Mouse (Mus musculus): Measurements from ENCODE around the gene Cfb.

Gene Cfb

DNA sequence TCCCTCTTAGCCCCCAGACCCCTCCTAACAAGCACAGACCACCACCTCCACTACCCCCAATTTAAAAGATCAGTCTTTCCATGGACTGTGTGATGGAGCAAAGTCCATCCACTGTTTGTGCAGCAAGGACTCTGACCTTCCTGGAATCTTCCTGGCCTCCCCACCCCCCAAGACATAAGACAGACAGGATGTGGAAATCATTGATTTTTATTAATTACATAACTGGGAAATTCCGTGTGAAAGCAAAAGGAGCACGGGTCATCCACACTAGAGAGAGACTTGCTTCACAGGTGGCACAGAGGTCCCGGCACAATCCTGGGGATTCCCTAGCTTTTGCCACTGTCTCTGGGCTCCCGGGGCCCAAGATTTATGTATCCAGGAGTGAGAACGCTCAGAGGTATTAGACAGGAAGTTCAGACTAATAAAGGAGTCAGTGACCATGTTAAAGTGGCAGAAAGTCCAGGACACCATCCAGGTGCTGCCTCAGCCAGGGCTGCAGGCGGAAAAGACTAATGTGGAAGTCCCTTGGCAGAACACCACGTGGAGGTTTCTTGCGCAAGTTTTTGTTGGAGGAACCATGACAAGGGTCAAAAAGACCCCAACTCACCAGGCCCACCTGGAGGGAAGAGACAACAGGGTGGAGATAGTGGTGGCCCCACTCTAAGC is at the start of gene Cfb:
Gene Cfb (minus strand): TSS at position 103 of the 666 bp plus-strand sequence.
- TF ChIP-seq GATA4 (IDR thresholded peaks at IDR 0.05; ENCODE audit: insufficient replicate concordance, low read length): no peak; the same call in 1 of the 2 replicates

GRCm38 (mm10) chr17:34911945-34912351 is 49.6 kb upstream of the Cfb start:
- TF ChIP-seq GATA4 (IDR thresholded peaks at IDR 0.05; ENCODE audit: insufficient replicate concordance, low read length): no peak

DNA sequence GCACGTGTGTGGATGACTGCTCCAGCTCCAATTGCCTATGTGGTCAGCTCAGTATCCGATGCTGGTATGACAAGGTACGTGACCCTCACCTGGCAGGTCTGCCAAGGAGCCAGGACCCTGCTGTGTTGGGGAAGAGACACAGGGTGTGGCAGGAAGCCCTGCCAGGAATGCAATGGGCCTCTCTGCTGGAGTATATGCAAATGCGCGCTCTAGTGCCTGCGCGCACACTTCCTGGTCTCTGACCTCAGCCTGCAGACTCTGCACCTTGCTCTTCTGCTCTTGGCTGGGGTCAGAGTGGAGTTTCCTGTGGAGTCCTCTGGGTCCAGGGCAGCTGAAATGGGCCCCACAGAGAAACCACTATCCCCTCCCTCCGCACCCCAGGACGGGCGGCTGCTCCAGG is 48.7 kb upstream of the Cfb start:
- no peak for TF ChIP-seq GATA4 (IDR thresholded peaks at IDR 0.05; ENCODE audit: insufficient replicate concordance, low read length)

- no peak for TF ChIP-seq GATA4 (IDR thresholded peaks at IDR 0.05; ENCODE audit: insufficient replicate concordance, low read length)
Observed at GRCm38 (mm10) chr17:34902895-34903294, 40.6 kb upstream of the Cfb start.

- no peak for TF ChIP-seq GATA4 (IDR thresholded peaks at IDR 0.05; ENCODE audit: insufficient replicate concordance, low read length)
Observed at GRCm38 (mm10) chr17:34899890-34900243, 37.5 kb upstream of the Cfb start.

DNA sequence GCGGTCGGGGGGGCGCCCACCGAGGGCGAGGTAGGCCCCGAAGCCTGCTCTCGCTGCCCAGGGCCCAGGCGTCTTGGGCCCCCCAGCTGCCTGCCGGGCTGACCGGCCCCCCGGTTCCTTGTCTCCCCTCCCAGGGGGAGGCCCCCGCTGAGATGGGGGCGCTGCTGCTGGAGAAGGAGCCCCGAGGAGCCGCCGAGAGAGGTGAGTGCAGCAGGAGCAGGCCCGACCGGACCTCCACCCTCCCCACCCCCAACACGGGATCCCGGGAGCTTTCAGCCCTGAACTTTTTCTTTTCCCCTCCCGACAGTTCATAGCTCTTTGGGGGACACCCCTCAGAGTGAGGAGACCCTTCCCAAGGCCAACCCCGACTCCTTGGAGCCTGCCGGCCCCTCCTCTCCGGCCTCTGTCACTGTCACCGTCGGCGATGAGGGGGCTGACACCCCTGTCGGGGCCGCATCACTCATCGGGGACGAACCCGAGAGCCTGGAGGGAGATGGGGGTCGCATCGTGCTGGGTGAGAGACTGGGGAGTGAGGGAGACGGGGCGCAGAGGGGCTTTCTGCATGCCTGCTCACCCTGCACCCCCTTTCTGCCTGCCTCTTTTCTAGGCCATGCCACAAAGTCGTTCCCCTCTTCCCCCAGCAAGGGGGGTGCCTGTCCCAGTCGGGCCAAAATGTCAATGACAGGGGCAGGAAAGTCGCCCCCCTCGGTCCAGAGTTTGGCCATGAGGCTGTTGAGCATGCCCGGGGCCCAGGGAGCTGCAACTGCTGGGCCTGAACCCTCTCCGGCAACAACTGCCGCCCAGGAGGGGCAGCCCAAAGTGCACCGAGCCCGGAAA is 37.0 kb upstream of the Cfb start:
- TF ChIP-seq GATA4 (IDR thresholded peaks at IDR 0.05; ENCODE audit: insufficient replicate concordance, low read length): no peak

- no peak for TF ChIP-seq GATA4 (IDR thresholded peaks at IDR 0.05; ENCODE audit: insufficient replicate concordance, low read length)
Observed at GRCm38 (mm10) chr17:34898706-34899052, 36.4 kb upstream of the Cfb start.

DNA sequence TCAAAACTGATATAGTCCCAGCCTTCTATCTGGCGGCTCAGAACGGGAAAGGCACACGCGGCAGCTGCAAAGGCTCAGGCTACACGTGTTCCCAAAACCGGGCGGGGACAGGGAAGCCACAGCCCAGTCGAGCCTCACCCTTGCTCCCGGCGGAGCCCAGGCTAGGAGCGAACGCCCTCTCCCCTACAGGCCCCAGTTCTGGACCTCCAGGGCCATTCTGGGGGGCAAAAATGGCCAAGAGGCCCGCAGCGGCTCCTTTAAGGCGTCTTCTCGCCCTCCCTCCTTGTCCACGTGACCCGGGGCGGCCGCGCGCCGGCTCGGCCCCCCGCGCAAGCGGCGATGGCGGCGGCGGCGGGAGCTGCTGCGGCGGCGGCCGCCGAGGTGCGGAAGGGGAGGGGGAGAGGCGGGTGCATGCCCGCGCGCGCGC is 35.9 kb upstream of the Cfb start, which contains the start of the genes C2 and Ehmt2:
Gene C2 (minus strand): TSS at position 106 of the 427 bp plus-strand sequence.
Gene Ehmt2 (plus strand): TSS at position 310 of the 427 bp plus-strand sequence.
- no peak for TF ChIP-seq GATA4 (IDR thresholded peaks at IDR 0.05; ENCODE audit: insufficient replicate concordance, low read length)

DNA sequence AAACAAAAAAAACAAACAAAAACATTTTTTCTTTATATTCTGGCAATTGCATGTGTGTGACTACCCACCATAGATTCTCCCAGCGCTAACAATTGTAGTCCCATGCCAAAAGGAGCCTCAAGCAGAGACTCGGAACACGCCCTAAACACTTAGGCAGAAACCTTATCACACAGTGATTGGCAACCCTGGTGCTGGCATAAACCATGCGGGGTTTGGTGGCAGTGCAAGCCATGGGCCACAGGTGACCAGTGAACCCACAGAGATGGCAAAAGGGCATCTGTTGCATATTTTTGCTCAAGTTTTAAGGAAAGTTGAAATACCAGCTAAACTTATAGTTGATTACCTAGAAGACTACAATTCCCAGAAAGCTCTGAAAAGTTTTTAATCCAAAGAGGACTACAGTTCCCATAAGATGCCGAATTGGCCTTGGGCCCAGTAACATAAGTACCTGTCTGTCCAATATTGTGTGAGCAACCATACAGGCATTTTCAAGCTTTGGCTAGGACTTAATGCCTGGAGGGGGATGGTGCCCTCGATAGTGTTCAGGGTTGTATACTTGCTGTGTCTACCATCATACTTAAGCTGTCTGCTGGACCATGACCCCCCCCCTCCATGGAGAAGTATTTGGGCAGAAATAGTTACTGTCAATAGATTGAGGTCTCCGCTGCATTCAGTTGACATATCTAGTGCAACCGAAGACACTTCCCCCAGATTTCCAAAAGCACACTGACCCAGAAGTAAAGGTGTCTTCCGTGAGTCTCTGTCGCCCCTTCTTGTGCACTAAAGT is 35.2 kb upstream of the Cfb start:
- no peak for TF ChIP-seq GATA4 (IDR thresholded peaks at IDR 0.05; ENCODE audit: insufficient replicate concordance, low read length)

DNA sequence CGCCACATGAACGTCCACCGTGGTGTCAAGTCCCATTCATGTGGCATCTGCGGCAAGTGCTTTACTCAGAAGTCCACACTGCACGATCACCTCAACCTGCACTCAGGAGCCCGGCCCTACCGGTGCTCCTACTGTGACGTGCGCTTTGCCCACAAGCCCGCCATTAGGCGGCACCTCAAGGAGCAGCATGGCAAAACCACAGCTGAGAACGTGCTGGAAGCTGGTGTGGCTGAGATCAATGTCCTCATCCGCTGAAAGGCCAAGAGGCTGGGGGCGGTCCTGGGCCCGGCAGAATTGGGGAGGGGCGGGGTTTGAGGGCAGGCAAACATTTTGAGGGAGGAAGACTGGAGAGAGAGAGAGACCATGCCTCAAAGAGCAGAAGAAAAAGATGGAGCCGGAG is 34.0 kb upstream of the Cfb start:
- TF ChIP-seq GATA4 (IDR thresholded peaks at IDR 0.05; ENCODE audit: insufficient replicate concordance, low read length): no peak

GRCm38 (mm10) chr17:34895724-34896123 is 33.4 kb upstream of the Cfb start:
- no peak for TF ChIP-seq GATA4 (IDR thresholded peaks at IDR 0.05; ENCODE audit: insufficient replicate concordance, low read length)

DNA sequence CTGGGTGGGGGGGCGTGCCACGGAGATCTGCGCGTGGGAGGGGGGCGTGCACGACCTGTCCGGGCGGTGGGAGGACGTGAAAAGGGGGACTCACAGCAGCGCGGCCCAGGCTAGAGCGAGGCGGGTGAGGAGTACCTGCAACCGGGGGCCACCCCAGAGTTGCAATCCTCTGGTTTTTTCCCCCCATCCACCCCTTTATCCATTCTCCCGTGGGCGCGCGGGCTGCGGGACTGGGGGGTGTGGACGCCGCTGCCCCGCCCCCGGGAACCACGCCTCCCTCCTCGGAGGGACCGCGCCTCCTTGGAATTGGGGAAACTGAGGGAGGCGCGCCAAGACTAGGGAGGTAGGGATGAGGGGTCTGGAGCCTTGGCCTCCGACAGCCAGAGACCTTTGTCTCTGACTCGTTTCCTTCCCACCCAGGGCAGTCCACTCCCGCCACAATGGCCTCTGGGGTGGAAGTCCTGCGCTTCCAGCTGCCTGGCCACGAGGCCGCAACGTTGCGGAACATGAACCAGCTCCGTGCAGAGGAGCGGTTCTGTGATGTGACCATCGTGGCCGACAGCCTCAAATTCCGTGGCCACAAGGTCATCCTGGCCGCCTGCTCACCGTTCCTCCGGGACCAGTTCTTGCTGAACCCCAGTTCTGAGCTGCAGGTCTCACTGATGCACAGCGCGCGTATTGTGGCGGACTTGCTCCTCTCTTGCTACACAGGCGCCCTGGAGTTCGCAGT is 32.6 kb upstream of the Cfb start:
- TF ChIP-seq GATA4 (IDR thresholded peaks at IDR 0.05; ENCODE audit: insufficient replicate concordance, low read length): no peak

- no peak for TF ChIP-seq GATA4 (IDR thresholded peaks at IDR 0.05; ENCODE audit: insufficient replicate concordance, low read length)
Observed at GRCm38 (mm10) chr17:34894074-34894597, 31.8 kb upstream of the Cfb start.

- TF ChIP-seq GATA4 (IDR thresholded peaks at IDR 0.05; ENCODE audit: insufficient replicate concordance, low read length): no peak
Observed at GRCm38 (mm10) chr17:34893072-34893824, 30.9 kb upstream of the Cfb start.
